Mouse (Mus musculus) fat pad, adult 2 months (tissue): ENCODE measurements around the gene Pelo.
A peak's percentile ranks its signal among the peaks of the same experiment; 100 is the strongest.

ENCODE experiments used
- DNase-seq: peaks from one replicate; pipeline ENCODE4 v3.0.0-alpha.2; 2011; ENCODE audit warnings: low read depth, low spot score; ENCODE audit errors: extremely low read depth

The Pelo gene

DNA sequence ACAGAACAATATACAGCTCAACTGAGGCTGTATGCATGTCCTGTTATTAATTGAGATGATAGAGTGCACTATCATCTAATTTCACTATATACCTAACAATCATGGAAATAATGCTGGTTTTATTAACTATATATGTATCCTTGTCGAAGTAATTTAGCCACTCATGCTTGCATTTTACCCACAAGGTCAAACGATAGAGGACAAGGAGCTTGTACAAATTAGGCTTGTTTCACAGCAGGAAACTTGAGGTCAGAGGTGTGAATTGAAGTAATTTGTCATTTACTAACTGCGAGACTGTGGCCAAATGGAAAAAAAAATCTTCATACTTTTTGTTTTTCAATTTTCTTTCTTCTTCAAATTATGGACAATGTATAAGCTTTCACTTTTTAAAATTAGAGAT lies 8.2 kb upstream of the Pelo start:
- no peak for DNase-seq

DNA sequence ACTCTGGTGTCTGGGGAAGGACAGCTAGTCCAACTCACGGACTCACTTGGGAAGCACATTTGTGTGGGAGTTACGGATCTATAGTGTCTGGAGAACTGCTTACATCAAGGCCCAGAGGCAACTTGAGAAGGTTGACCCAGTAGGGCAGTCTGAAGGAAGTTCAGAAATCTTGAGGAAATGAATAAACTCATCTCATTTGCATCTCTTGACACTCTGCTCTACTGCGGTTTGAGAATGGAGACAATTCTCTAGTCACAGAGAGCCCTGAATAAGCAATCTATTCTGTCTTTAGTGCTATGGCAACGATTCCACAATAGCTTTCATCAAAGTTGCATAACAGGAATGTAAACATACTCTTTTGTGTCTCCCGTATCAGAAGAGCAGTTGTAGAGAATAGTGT lies 7.0 kb upstream of the Pelo start:
- DNase-seq = no peak

- no peak for DNase-seq
Measured at GRCm38 (mm10) chr13:115096216-115096615, 6.2 kb upstream of the Pelo start.

DNA sequence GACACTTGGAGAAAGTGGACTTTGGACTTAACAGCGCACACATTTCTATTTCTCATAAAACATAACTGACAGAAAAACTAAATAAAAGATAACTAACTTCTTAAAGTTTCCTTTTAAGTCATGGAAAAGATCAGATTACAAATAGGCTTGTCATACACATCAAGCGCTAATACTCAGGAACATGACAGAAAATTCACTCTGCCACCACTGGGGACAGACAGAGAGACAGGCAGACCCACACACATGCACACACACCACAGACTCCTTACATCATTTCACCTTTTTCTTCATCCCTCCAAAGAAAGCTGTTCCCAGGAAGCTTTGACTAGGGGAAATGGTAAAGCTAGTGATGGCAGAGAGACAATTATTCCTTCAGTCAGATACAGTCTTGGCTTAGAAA lies 5.4 kb upstream of the Pelo start:
- no peak for DNase-seq

GRCm38 (mm10) chr13:115091511-115091910 lies 1.5 kb upstream of the Pelo start:
- no peak for DNase-seq

GRCm38 (mm10) chr13:115090977-115091445 lies 1.0 kb upstream of the Pelo start:
- DNase-seq = no peak

DNA sequence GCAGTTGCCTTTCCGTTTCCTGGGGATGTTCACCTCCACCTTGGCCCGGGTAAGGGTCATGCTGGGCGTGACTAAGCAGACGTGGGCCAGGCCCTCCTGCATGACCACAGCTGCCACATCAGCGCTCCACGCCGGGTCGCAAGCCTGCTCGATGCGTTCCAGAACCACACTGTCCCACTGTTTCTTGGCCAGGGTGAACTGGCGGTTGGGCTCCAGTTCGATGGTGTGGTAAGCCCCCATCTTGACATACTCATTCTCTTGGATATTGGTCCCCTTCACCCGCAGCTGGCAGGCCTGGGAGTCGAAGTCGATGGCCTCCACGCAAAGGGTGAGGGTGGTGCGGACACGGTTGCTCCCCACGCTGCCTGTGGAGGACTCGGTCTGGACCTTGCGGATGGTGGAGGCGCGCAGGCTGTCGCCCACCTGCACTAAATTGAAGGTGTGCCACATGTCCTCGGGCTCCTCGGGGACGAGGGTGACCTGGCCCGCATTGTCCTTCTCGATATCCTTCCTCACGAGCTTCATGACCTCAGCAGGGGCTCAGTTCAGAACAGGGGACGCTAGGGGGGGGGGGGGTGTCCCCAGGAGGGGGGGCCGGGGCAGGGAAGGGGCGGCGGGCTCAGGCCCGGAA lies 476 bp downstream of the Pelo start:
- DNase-seq = no peak

GRCm38 (mm10) chr13:115089020-115089394 lies 979 bp downstream of the Pelo start:
- DNase-seq = peak; percentile 58

GRCm38 (mm10) chr13:115085974-115086373 lies 4.0 kb downstream of the Pelo start:
- DNase-seq = no peak

DNA sequence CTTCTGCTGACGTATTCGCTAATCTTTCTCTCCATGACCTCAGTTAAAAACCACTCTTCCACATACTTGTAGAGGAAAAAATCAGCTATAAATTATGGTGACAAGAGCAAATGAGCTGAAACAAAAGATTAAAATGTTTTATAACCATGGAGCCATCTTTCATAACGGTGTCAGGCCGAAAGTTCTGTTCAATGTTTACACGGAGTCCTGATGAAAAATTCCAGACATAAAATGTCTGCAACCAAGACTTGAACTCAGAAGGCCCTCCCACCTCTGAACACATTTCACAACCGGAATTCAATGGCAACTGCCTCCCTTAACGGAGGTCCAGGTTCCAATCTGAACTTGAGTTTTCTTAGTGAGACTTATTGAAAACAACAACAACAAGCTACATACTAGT lies 7.6 kb downstream of the Pelo start:
- DNase-seq = no peak

DNA sequence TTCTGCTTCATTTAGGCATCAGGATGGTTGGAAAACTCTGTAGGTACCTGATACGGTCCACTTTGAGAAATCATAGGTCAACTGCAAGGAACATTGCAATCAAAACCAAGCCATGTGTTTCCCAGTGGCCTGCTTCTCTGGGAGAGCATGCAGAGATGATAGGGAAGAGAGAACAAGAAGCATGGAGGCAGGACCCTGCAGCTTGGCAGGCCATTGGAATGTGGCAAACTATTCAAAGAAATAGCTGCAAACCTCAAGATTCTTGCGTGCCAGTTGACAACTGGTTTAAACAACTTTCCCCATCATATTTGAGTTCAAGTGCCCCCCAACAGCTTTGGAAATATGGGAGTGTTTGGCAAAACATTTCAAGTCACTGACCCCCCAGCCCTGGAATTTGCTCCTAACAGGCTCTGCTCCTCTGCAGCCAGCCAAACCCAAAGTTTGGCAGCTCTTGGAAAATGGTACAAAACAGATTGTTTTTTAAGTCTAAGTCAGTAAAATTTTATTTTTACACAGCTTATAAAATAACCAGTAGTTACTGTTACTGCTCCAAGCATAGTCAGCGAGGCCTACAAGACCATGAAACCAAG lies 9.9 kb downstream of the Pelo start:
- DNase-seq = no peak

DNA sequence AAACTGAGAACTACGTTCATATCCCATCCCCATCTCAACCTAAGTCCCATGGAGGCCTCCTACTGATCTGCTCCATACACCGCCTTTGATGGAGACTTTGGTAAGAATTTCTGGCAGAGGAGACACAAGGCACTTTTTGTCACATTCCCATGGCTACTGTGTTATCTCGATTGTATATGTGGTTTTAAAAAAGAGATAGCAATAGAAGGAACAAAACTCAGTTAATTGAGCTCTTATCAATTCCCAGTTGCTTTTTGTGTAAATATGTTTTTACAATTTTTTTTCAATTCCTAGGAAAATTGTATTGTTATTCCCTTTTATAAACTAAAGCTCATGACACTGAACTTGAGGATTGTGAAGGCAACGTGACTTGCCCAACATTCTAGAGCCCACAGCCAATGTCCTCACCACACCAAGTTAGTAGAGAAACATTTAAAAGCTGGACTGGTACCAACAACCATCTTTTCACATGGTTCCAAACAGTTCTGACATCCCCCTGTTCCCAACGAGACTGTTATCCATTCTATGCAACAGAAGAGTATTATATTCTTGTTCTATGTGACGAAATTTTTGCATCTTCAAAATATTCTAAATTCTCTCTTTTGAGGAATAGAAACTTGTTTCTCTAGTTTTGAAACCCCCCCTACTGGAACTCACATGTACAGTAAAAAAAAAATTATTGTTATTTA lies 10.8 kb downstream of the Pelo start:
- DNase-seq = no peak

DNA sequence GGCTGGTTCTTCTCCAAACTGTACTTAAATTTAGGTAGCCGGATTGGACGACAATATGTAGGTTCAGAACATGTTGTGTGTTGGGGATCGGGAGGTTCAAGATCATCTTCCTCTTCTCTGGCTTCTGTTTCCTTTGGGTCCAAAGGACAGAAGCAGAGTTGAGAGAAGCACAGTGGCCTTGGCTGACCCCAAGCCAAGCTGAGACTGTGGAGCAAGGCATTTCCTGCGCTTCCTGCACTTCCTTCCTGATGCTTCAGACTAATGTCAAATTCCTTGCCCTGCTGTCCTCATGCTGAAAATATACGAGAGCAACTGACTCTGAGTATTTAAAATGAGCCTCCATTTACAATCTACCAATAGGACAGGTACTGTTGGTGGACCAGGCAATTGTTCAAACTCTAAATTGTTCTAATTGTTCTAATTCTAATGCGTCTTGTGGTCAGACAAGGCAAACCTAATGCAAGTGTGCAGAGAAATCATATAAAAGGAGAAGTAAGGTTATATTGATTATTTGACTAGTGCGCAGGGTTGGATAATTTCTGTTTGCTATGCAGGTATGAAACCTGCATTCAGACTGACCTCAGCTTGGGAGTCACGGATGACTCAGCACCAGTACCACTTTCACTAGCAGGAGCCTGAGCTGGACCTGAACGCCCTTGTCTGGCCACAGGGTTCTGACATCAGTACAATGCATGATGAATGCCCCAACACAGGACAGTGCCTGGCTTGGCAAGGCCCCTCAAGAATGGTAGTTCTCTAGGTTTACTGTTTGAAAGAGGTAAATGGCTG lies 12.4 kb downstream of the Pelo start:
- DNase-seq = no peak

DNA sequence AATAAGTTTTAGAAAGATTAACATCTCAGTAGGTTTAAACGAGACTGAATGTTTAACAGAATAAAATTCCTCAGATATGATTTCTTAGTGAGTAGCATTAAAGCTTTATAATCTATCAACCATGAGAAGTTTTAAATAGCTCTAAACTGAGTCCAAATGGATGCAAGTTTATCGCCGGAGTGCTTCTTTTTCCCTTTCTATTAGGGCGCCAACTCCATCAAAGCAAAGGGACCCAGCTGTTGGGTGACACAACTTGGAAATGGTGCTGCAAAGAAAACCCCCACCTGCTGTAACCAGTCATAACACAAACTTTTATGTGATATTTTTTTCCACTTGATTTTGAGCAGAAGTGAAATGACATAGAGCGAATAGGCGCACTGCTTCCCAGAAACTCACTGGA lies 17.6 kb downstream of the Pelo start:
- DNase-seq = no peak

DNA sequence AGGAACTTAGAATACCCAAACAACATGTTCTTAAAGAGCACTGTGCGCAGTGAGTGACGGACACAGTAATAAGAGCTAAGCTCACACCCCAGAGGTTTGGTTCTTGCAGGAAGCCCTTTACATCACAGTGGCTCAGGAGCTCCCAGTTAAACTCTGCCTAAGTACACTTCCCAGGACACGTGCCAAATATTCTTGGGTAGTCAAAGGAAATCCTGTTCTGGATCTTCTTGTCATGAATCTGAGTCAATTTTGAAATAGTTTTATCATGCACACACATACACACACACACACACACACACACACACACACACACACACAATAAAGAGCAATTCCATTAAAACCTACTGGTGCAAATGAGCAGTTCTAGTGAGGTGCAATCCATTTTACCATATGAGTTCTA lies 18.6 kb downstream of the Pelo start:
- no peak for DNase-seq

DNA sequence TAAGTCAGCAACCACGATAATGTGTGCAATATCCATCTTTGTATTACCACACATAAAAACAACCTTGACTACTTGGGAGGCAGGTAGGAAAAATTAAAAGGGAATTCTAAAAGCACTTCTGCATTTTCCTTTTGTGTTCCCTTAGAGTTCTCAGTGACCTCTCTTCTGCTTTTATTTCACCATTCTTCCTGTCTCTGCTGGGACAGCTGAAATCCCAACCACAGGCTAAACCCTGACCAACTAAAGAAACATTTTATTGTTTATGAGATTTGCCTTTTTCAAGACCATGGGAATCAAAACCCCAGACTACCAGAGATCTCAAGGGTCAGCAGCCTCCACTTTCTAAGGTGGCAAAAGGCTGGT lies 22.0 kb downstream of the Pelo start:
- no peak for DNase-seq

GRCm38 (mm10) chr13:115067324-115067967 lies 22.5 kb downstream of the Pelo start:
- no peak for DNase-seq

- no peak for DNase-seq
Measured at GRCm38 (mm10) chr13:115057555-115057954, 32.4 kb downstream of the Pelo start.

GRCm38 (mm10) chr13:115054783-115055182 lies 35.2 kb downstream of the Pelo start:
- no peak for DNase-seq

DNA sequence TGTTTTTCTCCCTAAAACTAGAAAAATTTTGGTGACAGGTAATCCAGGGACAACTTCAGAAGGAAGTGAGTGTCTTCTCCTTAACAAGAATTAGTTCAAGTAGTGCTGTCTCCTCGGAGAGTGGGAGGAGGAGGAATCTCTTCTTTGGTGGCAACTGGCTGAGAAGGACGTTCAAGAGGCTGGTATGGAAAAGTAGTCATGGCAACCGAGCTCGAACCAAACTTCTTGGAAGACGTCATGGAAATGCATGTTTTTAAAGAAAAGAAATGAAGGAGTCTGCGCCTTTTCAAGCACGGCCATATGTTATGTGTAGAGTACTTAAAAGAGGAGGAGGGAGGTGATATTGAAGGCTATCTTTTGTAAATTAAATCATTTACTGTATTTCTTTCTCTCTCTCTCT lies 37.4 kb downstream of the Pelo start:
- no peak for DNase-seq
